Mouse (Mus musculus) hindbrain, postnatal 0 days (tissue): ENCODE data around the gene Srrm4. TPM values are rescaled to one million over a fixed set of nuclear protein-coding genes. Genes with fewer than 3 reads are reported as not detected.

Experiments
- ATAC-seq: fragments of 200-750 bp; cut with Nextera tagmentation; 2 replicates; pipeline ENCODE4 v1.8.0; 2017; ENCODE audit warnings: mild to moderate bottlenecking, moderate TSS enrichment, moderate library complexity
- DNase-seq: peaks from one replicate; pipeline ENCODE4 v3.0.0-alpha.2; 2015; ENCODE audit warnings: low spot score
- H3K27ac ChIP-seq: fragments of 300-500 bp; sonication (generic); 2 replicates; pipeline ENCODE4 v1.5.1; 2014; ENCODE audit warnings: mild to moderate bottlenecking
- H3K27me3 ChIP-seq: fragments of 300-500 bp; sonication (generic); 2 replicates; pipeline ENCODE4 v1.6.1; 2014; ENCODE audit warnings: low read length, mixed read lengths; ENCODE audit not compliant: insufficient read depth
- H3K36me3 ChIP-seq: fragments of 300-500 bp; sonication (generic); 2 replicates; pipeline ENCODE4 v1.6.1; 2014; ENCODE audit warnings: low read length, mixed read lengths; ENCODE audit not compliant: insufficient read depth
- H3K4me1 ChIP-seq: fragments of 300-500 bp; sonication (generic); 2 replicates; pipeline ENCODE4 v1.6.1; 2014; ENCODE audit warnings: antibody characterized with exemption, low read length, mixed read lengths; ENCODE audit not compliant: insufficient read depth
- H3K4me2 ChIP-seq: fragments of 300-500 bp; sonication (generic); 2 replicates; pipeline ENCODE4 v1.6.1; 2014; ENCODE audit warnings: low read depth, mild to moderate bottlenecking, low read length, moderate library complexity, mixed read lengths
- H3K4me3 ChIP-seq: fragments of 300-500 bp; sonication (generic); 2 replicates; pipeline ENCODE4 v1.5.1; 2014; ENCODE audit warnings: low read length
- H3K9ac ChIP-seq: fragments of 300-500 bp; sonication (generic); replicated peaks from 2 replicates; pipeline ENCODE4 v1.6.1; 2014; ENCODE audit warnings: mild to moderate bottlenecking, low read length, moderate library complexity, mixed read lengths
- H3K9me3 ChIP-seq: fragments of 300-500 bp; sonication (generic); 2 replicates; pipeline ENCODE4 v1.6.1; 2016; ENCODE audit warnings: low read length, mixed read lengths
- CTCF ChIP-seq: IDR thresholded peaks from 2 replicates; pipeline ENCODE4 v1.5.1; 2016; ENCODE audit warnings: antibody characterized with exemption, control low read depth, low read depth
- WGBS: fragments of 180-500 bp; shearing (Covaris S2); extraction: QIAGEN DNeasy Blood & Tissue Kit; methylation state at CpG from one replicate; pipeline ENCODE4 v1.1.7; 2014; 5-methylcytosine and 5-hydroxymethylcytosine counted together
- polyA plus RNA-seq: library from polyadenylated mRNA; unstranded; fragments of >200 nt; fragmentation: Nextera tagmentation; extraction: Ambion mirVana; gene quantifications from 2 replicates; pipeline ENCODE4 v1.2.1, GENCODE M21; 2015
- total RNA-seq: library from RNA; depleted of rRNA; stranded (reverse); fragments of >200 nt; gene quantifications from 2 replicates; pipeline ENCODE4 v1.2.3, GENCODE M21; 2014

The Srrm4 gene
- total and polyA plus RNA-seq, 2 experiments from 2014 or later: 5.9 to 12.5 TPM

DNA sequence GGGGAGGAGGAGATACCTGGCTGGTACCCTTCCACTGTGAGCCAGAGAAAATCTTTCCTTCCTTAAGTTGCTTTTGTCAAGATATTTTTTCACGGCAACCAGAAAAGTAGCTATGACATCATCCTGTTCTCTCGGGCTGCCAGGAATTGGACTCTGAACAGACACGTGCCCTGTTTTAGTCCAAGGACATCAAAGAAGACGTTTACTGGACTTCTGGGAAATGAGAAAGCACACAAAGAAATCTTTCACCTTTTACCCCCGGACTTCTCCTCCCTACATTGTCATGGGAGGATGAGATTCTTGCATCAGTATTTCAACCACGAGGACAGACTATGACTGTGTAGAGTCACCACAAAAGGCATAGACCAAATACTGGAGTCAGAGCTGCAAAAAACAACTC is 183.7 kb downstream of the Srrm4 start:
- no peaks in the 10 kb centered on the region; the same call in 1 of the 2 replicates for H3K4me1 ChIP-seq
- ATAC-seq (0 out of 2 replicates have a peak, but pooled peaks have one; percentile 27), DNase-seq (peak; percentile 25)
- H3K9me3 ChIP-seq: no peaks in the 10 kb centered on the region
- no peak for TF ChIP-seq CTCF
- H3K27ac ChIP-seq: no peak overlapping the region; the same call in 1 of the 2 replicates
- no peak overlapping the region for H3K4me3 ChIP-seq
- 20% methylated on average over 6 of the region's 6 CpGs for WGBS
- H3K9ac ChIP-seq: no peak overlapping the region
- no peaks in the 10 kb centered on the region for H3K36me3 ChIP-seq
- no peak overlapping the region for H3K4me2 ChIP-seq
- H3K27me3 ChIP-seq: no peaks in the 10 kb centered on the region

DNA sequence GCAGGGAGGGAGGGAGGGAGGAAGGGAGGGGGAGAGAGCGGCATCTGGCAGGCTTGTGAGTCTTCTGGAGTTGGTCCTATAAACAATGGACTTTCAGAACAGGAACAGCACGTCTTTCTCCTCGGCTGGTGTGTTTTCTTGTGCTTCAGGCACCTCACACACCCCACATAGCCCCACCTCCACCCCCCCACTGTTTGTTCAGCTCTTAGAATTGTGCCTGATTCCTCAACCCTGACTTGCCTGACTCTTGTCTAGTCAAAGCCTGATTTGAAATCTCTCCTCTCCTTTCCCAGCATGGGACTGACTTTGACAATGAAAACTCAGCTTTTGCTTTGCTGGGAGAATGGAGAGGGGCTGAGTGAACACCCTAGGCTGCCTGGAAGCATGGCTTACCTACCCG is 184.3 kb downstream of the Srrm4 start:
- Histone ChIP-seq H3K4me3 (no peak overlapping the region), H3K9ac (no peak overlapping the region), H3K27me3 (no peaks in the 10 kb centered on the region), H3K4me2 (no peak overlapping the region), H3K36me3 (no peaks in the 10 kb centered on the region), H3K9me3 (no peaks in the 10 kb centered on the region), H3K4me1 (no peaks in the 10 kb centered on the region; the same call in 1 of the 2 replicates), H3K27ac (no peak overlapping the region; the same call in 1 of the 2 replicates)
- DNase-seq (no peak), ATAC-seq (no peak)
- no peak for TF ChIP-seq CTCF
- WGBS: 17% methylated on average over 4 of the region's 4 CpGs

DNA sequence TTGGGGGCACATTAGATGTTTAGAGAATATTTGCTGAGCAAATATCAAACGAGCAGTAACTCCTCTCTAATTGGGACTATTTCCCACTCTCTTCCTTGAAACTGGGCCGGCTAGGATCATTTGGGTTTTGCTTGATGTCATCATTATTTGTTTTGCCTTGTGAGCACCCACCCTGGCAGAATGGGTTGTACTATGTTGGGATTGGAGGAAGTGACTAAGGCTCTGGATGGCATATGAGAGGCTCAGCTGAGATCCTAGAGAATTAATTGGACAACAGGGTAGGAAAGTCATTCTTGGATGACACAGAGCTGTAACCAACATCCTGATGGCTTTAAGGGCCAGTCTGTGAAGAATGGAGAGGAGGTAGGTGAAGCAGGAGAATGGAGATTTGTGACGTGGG is 185.1 kb downstream of the Srrm4 start:
- Histone ChIP-seq H3K4me2 (no peak overlapping the region), H3K27me3 (no peaks in the 10 kb centered on the region), H3K36me3 (no peaks in the 10 kb centered on the region), H3K9me3 (no peaks in the 10 kb centered on the region), H3K4me3 (no peak overlapping the region), H3K4me1 (no peaks in the 10 kb centered on the region; the same call in 1 of the 2 replicates), H3K27ac (no peak overlapping the region), H3K9ac (no peak overlapping the region)
- DNase-seq: no peak
- no peak for TF ChIP-seq CTCF
- 79% methylated on average over 3 of the region's 3 CpGs for WGBS
- ATAC-seq: no peak

DNA sequence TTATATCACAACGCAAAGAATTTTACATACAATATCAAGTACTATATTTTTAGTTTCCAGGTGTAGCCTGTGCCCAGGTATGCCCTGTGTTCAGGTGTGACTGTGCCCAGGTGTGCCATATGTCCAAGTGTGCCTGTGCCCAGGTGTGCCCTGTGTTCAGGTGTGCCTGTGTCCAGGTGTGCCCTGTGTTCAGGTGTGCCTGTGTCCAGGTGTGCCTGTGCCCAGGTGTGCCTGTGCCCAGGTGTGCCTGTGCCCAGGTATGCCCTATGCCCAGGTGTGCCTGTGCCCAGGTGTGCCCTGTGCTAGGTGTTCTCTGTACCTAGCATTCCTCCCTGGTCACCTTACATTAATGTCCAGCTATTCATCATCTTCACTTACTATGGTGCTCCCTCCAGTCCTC is 185.7 kb downstream of the Srrm4 start:
- ATAC-seq (no peak), DNase-seq (no peak)
- no peak overlapping the region for H3K27ac ChIP-seq
- no peak overlapping the region for H3K4me2 ChIP-seq
- H3K4me1 ChIP-seq: no peaks in the 10 kb centered on the region; the same call in 1 of the 2 replicates
- no peaks in the 10 kb centered on the region for H3K27me3 ChIP-seq
- H3K9ac ChIP-seq: no peak overlapping the region
- no peaks in the 10 kb centered on the region for H3K9me3 ChIP-seq
- 97% methylated on average over 1 of the region's 1 CpGs for WGBS
- TF ChIP-seq CTCF: no peak
- no peaks in the 10 kb centered on the region for H3K36me3 ChIP-seq
- no peak overlapping the region for H3K4me3 ChIP-seq

DNA sequence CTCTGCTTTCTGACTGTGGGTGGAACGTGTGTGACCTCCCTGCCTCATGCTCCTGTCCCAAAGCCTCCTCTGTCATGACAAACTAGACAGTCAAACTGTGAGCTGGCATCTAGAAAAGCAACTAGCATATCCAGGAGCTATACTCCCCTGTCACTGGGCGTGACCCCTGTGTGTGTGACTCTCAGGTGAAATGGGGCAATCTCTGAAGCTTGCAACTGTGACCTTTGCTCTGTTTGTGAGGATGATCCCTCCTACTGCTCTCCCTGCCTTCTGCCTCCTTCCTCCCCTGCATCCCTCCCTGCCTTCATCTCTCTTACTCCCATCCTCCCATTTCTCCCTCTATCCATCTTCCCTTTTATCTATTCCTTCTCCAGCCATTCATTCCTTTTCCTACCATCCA is 187.6 kb downstream of the Srrm4 start:
- H3K9ac ChIP-seq: no peak overlapping the region
- ATAC-seq: no peak
- no peaks in the 10 kb centered on the region for H3K36me3 ChIP-seq
- no peaks in the 10 kb centered on the region; the same call in 1 of the 2 replicates for H3K4me1 ChIP-seq
- no peaks in the 10 kb centered on the region for H3K27me3 ChIP-seq
- no peaks in the 10 kb centered on the region for H3K9me3 ChIP-seq
- H3K4me2 ChIP-seq: no peak overlapping the region
- DNase-seq: no peak
- no peak overlapping the region for H3K27ac ChIP-seq
- no peak overlapping the region for H3K4me3 ChIP-seq
- WGBS: 87% methylated on average over 2 of the region's 2 CpGs
- TF ChIP-seq CTCF: no peak

- no peak for DNase-seq
- Histone ChIP-seq H3K4me3 (no peak overlapping the region), H3K4me1 (no peaks in the 10 kb centered on the region; the same call in 1 of the 2 replicates), H3K4me2 (no peak overlapping the region), H3K36me3 (no peaks in the 10 kb centered on the region), H3K9ac (no peak overlapping the region), H3K27me3 (no peaks in the 10 kb centered on the region), H3K27ac (no peak overlapping the region), H3K9me3 (no peaks in the 10 kb centered on the region)
- WGBS: 73% methylated on average over 3 of the region's 3 CpGs
- no peak for ATAC-seq
- no peak for TF ChIP-seq CTCF
Observed at GRCm38 (mm10) chr5:116400801-116401200, 190.8 kb downstream of the Srrm4 start.

DNA sequence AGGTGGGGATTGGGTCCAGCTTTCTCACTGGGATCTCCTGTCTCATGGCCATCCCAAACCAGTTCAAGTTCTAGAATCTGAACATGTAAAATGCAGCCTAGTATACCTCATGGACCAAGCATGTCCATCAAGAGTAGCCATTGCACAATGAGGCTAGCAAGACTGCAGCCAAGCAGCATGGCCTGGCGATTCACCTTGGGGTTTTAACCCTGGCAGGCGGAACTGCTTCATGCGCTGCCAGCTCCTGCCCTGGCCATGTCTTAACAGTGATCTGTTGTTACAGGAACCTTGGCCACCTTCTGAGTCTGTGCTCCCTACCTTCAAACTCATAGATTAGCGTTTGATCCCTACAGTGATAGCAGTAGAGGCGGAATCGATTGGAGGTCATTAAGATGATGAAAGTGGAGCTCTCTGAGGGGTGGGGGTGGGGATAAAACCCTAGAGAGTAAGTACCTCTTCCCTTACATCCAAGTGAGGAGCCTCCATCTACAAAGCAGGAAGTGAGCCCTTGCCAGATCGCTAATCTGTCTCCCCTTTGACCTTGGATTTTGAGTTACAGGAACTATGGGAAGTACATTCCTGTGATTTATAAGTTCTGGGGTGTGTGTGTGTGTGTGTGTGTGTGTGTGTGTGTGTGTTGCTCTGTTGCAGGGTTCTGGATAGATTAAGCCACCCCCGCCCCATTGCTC is 191.4 kb downstream of the Srrm4 start:
- no peaks in the 10 kb centered on the region for H3K36me3 ChIP-seq
- H3K9me3 ChIP-seq: no peaks in the 10 kb centered on the region
- no peak overlapping the region for H3K27ac ChIP-seq
- ATAC-seq (no peak), DNase-seq (no peak)
- 86% methylated on average over 8 of the region's 8 CpGs for WGBS
- H3K9ac ChIP-seq: no peak overlapping the region
- no peaks in the 10 kb centered on the region; the same call in 1 of the 2 replicates for H3K4me1 ChIP-seq
- H3K4me3 ChIP-seq: no peak overlapping the region
- H3K4me2 ChIP-seq: no peak overlapping the region
- H3K27me3 ChIP-seq: no peaks in the 10 kb centered on the region
- TF ChIP-seq CTCF: no peak
